Mouse (Mus musculus) C2C12 (cell line): Measurements from ENCODE around the gene Slco2a1.

Source experiments
- CTCF ChIP-seq: IDR thresholded peaks from one replicate; pipeline ENCODE4 v1.5.1; 2011; ENCODE audit not compliant: control insufficient read depth, insufficient read depth, insufficient read length
- FOSL1 ChIP-seq: IDR thresholded peaks from one replicate; pipeline ENCODE4 v1.8.0; 2011; ENCODE audit warnings: mild to moderate bottlenecking, low read length; ENCODE audit not compliant: poor library complexity, insufficient read depth, severe bottlenecking
- USF1 ChIP-seq: IDR thresholded peaks from one replicate; pipeline ENCODE4 v1.6.1; 2011; ENCODE audit warnings: low read depth, mild to moderate bottlenecking, control low read depth, moderate library complexity

- TF ChIP-seq CTCF, result no peak
- no peak for TF ChIP-seq USF1
- no peak for TF ChIP-seq FOSL1
Observed at GRCm38 (mm10) chr9:102955866-102956265, 32.6 kb upstream of the Slco2a1 start.
